Mouse (Mus musculus) brain, embryonic 14.5 days (tissue): ENCODE measurements at regions not wholly inside any gene's neighbourhood (a gene's known extent, or its start where the extent isn't known, plus 50 kb on each side); places are given as distances from the start of the nearest gene placed in this dataset.

Source experiments
- CTCF ChIP-seq: fragments of 200-500 bp; IDR thresholded peaks from 2 replicates; pipeline ENCODE4 v1.5.1; 2012; ENCODE audit warnings: inconsistent platforms, mild to moderate bottlenecking, moderate library complexity, borderline replicate concordance; ENCODE audit not compliant: insufficient read depth, insufficient read length; ENCODE audit errors: extremely low read depth
- POLR2A ChIP-seq: fragments of 200-500 bp; IDR thresholded peaks from 2 replicates; pipeline ENCODE4 v1.6.1; 2012; ENCODE audit warnings: mild to moderate bottlenecking, inconsistent platforms, borderline replicate concordance; ENCODE audit not compliant: poor library complexity, insufficient read depth, insufficient read length, severe bottlenecking; ENCODE audit errors: extremely low read depth

GRCm38 (mm10) chr2:15347946-15348345, 178.3 kb upstream of the Malrd1 start:
- TF ChIP-seq CTCF (no peak), POLR2A (no peak)
